Mouse (Mus musculus) retina, postnatal 7 days (tissue): ENCODE measurements at regions not wholly inside any gene's neighbourhood (a gene's known extent, or its start where the extent isn't known, plus 50 kb on each side); places are given as distances from the start of the nearest gene placed in this dataset.
A peak's percentile ranks its signal among the peaks of the same experiment; 100 is the strongest.

Experiments
- DNase-seq: peaks from one replicate; pipeline ENCODE4 v3.0.0-alpha.2; 2012; ENCODE audit warnings: low read depth, low spot score

- DNase-seq: no peak
Measured at GRCm38 (mm10) chrX:82528640-82529351, 419.9 kb upstream of the Dmd start.

GRCm38 (mm10) chrX:82571616-82572015 is 377.1 kb upstream of the Dmd start:
- DNase-seq: no peak

- DNase-seq: peak; percentile 1
Measured at GRCm38 (mm10) chrX:82613361-82613760, 335.3 kb upstream of the Dmd start.

- no peak for DNase-seq
Measured at GRCm38 (mm10) chrX:82650359-82650758, 298.3 kb upstream of the Dmd start.
